Mouse (Mus musculus) neural tube, embryonic 15.5 days (tissue): Measurements from ENCODE around the gene Fhad1. TPM values are rescaled to one million over a fixed set of nuclear protein-coding genes. Genes with fewer than 3 reads are reported as not detected.

Experiments used
- ATAC-seq: fragments of 200-750 bp; cut with Nextera tagmentation; 2 replicates; pipeline ENCODE4 v1.8.0; 2017; ENCODE audit warnings: mild to moderate bottlenecking, moderate TSS enrichment, moderate library complexity; ENCODE audit not compliant: low FRiP score
- H3K27ac ChIP-seq: fragments of 300-500 bp; sonication (generic); replicated peaks from 2 replicates; pipeline ENCODE4 v1.5.1; 2015; ENCODE audit warnings: mild to moderate bottlenecking, inconsistent platforms
- H3K27me3 ChIP-seq: fragments of 300-500 bp; sonication (generic); replicated peaks from 2 replicates; pipeline ENCODE4 v1.6.1; 2015; ENCODE audit warnings: inconsistent platforms
- H3K36me3 ChIP-seq: fragments of 300-500 bp; sonication (generic); 2 replicates; pipeline ENCODE4 v1.6.1; 2015; ENCODE audit warnings: inconsistent platforms
- H3K4me1 ChIP-seq: fragments of 300-500 bp; sonication (generic); 2 replicates; pipeline ENCODE4 v1.6.1; 2015; ENCODE audit warnings: inconsistent platforms
- H3K4me2 ChIP-seq: fragments of 300-500 bp; sonication (generic); 2 replicates; pipeline ENCODE4 v1.6.1; 2015; ENCODE audit warnings: inconsistent platforms, mild to moderate bottlenecking, moderate library complexity
- H3K4me3 ChIP-seq: fragments of 300-500 bp; sonication (generic); replicated peaks from 2 replicates; pipeline ENCODE4 v1.5.1; 2015; ENCODE audit warnings: mild to moderate bottlenecking, inconsistent platforms
- H3K9ac ChIP-seq: fragments of 300-500 bp; sonication (generic); replicated peaks from 2 replicates; pipeline ENCODE4 v1.6.1; 2015; ENCODE audit warnings: mild to moderate bottlenecking, inconsistent platforms
- H3K9me3 ChIP-seq: fragments of 300-500 bp; sonication (generic); replicated peaks from 2 replicates; pipeline ENCODE4 v1.6.1; 2016; ENCODE audit warnings: inconsistent platforms
- WGBS: fragments of 180-500 bp; shearing (Covaris S2); methylation state at CpG from one replicate; pipeline ENCODE4 v1.1.7; 2015; ENCODE audit warnings: mixed read lengths; 5-methylcytosine and 5-hydroxymethylcytosine counted together
- polyA plus RNA-seq: library from polyadenylated mRNA; unstranded; fragments of >200 nt; fragmentation: Nextera tagmentation; extraction: Ambion mirVana; gene quantifications from 2 replicates; pipeline ENCODE4 v1.2.1, GENCODE M21; 2015

Gene Fhad1
- polyA plus RNA-seq, 1 experiment from 2014 or later, result 4.5 TPM

GRCm38 (mm10) chr4:142037897-142038296, 23.0 kb upstream of the Fhad1 start:
- Histone ChIP-seq H3K27me3 (no peaks in the 10 kb centered on the region), H3K36me3 (no peaks in the 10 kb centered on the region), H3K9ac (no peak overlapping the region), H3K4me2 (no peak overlapping the region), H3K4me3 (no peak overlapping the region), H3K27ac (no peak overlapping the region), H3K9me3 (no peaks in the 10 kb centered on the region), H3K4me1 (no peaks in the 10 kb centered on the region)
- 70% methylated on average over 4 of the region's 4 CpGs for WGBS
- ATAC-seq, result no peak

- no peak overlapping the region for H3K4me3 ChIP-seq
- H3K4me2 ChIP-seq, result no peak overlapping the region
- no peaks in the 10 kb centered on the region for H3K4me1 ChIP-seq
- H3K27ac ChIP-seq, result no peak overlapping the region
- H3K27me3 ChIP-seq, result no peaks in the 10 kb centered on the region
- WGBS, result 88% methylated on average over 13 of the region's 13 CpGs
- no peak for ATAC-seq
- no peak overlapping the region for H3K9ac ChIP-seq
- H3K9me3 ChIP-seq, result no peaks in the 10 kb centered on the region
- H3K36me3 ChIP-seq, result no peaks in the 10 kb centered on the region
Measured at GRCm38 (mm10) chr4:142028533-142028932, 13.7 kb upstream of the Fhad1 start.

- no peaks in the 10 kb centered on the region for H3K27me3 ChIP-seq
- H3K4me3 ChIP-seq, result no peak overlapping the region
- no peaks in the 10 kb centered on the region for H3K9me3 ChIP-seq
- no peak overlapping the region for H3K27ac ChIP-seq
- no peak for ATAC-seq
- 71% methylated on average over 2 of the region's 2 CpGs for WGBS
- no peaks in the 10 kb centered on the region for H3K4me1 ChIP-seq
- H3K4me2 ChIP-seq, result no peak overlapping the region
- no peaks in the 10 kb centered on the region for H3K36me3 ChIP-seq
- no peak overlapping the region for H3K9ac ChIP-seq
Measured at GRCm38 (mm10) chr4:142026965-142027364, 12.1 kb upstream of the Fhad1 start.

DNA sequence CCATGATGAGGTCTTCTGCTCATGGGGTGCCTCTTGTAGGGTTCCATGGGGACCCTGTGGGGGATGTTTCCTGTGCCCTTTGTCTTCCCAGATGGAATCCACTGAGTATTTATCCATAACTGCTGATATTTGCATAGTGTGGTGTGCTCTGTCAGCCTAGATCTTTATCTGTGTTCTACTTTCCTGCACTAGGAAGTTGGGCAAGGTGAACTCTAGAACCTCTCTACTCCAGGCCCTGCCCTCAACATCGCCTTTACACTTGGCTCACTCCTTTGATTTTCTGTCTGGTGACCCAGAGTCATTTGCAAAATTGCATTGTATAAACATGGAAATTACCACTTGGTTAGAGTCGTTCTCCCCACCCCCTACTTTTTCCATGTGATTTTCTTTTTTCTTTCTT, 9.7 kb upstream of the Fhad1 start:
- no peaks in the 10 kb centered on the region for H3K9me3 ChIP-seq
- H3K4me3 ChIP-seq, result no peak overlapping the region
- no peak overlapping the region for H3K4me2 ChIP-seq
- no peak overlapping the region for H3K9ac ChIP-seq
- no peaks in the 10 kb centered on the region for H3K27me3 ChIP-seq
- no peak for ATAC-seq
- WGBS, result 100% methylated on average over 2 of the region's 2 CpGs
- H3K27ac ChIP-seq, result no peak overlapping the region
- no peaks in the 10 kb centered on the region for H3K4me1 ChIP-seq
- no peaks in the 10 kb centered on the region for H3K36me3 ChIP-seq

DNA sequence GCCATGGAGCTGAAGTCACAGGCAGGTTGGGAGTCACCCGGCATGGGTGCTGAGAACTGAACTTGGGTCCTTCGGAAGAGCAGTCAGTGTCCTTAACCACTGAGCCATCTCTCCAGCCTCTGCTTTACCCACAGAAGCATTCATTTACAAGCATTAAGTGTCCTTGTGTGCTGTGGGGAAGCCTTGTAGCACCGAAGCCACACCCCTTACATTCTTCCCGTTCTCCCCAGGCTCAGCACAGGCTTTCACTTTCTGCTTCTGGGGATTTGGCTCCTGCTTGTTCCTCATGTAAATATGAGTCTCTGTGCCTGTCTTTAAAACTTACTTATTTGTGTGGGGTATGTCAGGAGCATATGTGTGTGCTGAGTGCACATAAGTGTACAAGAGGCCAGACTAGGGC, 8.3 kb upstream of the Fhad1 start:
- Histone ChIP-seq H3K27me3 (no peaks in the 10 kb centered on the region), H3K9ac (no peak overlapping the region), H3K27ac (no peak overlapping the region), H3K9me3 (no peaks in the 10 kb centered on the region), H3K4me3 (no peak overlapping the region), H3K36me3 (no peaks in the 10 kb centered on the region), H3K4me2 (no peak overlapping the region), H3K4me1 (no peaks in the 10 kb centered on the region)
- WGBS, result 82% methylated on average over 4 of the region's 4 CpGs
- ATAC-seq, result no peak

- Histone ChIP-seq H3K27ac (no peak overlapping the region), H3K4me1 (peaks cover 21% of the 10 kb centered on the region), H3K27me3 (peaks cover 8% of the 10 kb centered on the region; the same call in 1 of the 2 replicates), H3K4me2 (no peak overlapping the region), H3K4me3 (no peak overlapping the region), H3K36me3 (no peaks in the 10 kb centered on the region), H3K9ac (no peak overlapping the region), H3K9me3 (no peaks in the 10 kb centered on the region)
- ATAC-seq, result no peak
- WGBS, result 48% methylated on average over 15 of the region's 15 CpGs
Measured at GRCm38 (mm10) chr4:142017686-142018085, 2.8 kb upstream of the Fhad1 start.

- Histone ChIP-seq H3K4me1 (peaks cover 16% of the 10 kb centered on the region), H3K27me3 (no peaks in the 10 kb centered on the region; the same call in 1 of the 2 replicates), H3K9ac (no peak overlapping the region), H3K36me3 (no peaks in the 10 kb centered on the region), H3K4me2 (no peak overlapping the region), H3K4me3 (no peak overlapping the region), H3K27ac (no peak overlapping the region), H3K9me3 (no peaks in the 10 kb centered on the region)
- 93% methylated on average over 13 of the region's 13 CpGs for WGBS
- no peak for ATAC-seq
Measured at GRCm38 (mm10) chr4:142011236-142011635, 3.6 kb downstream of the Fhad1 start.

GRCm38 (mm10) chr4:142010441-142010840, 4.4 kb downstream of the Fhad1 start:
- Histone ChIP-seq H3K27me3 (no peaks in the 10 kb centered on the region), H3K9me3 (no peaks in the 10 kb centered on the region), H3K4me2 (no peak overlapping the region), H3K9ac (no peak overlapping the region), H3K36me3 (no peaks in the 10 kb centered on the region), H3K4me1 (peaks cover 15% of the 10 kb centered on the region), H3K4me3 (no peak overlapping the region), H3K27ac (no peak overlapping the region)
- 79% methylated on average over 7 of the region's 7 CpGs for WGBS
- no peak for ATAC-seq

GRCm38 (mm10) chr4:142008206-142008605, 6.7 kb downstream of the Fhad1 start:
- Histone ChIP-seq H3K4me3 (no peak overlapping the region), H3K36me3 (no peaks in the 10 kb centered on the region), H3K4me1 (peaks cover 6% of the 10 kb centered on the region), H3K27ac (no peak overlapping the region), H3K4me2 (no peak overlapping the region), H3K27me3 (no peaks in the 10 kb centered on the region), H3K9me3 (no peaks in the 10 kb centered on the region), H3K9ac (no peak overlapping the region)
- no peak for ATAC-seq
- 58% methylated on average over 11 of the region's 11 CpGs for WGBS

DNA sequence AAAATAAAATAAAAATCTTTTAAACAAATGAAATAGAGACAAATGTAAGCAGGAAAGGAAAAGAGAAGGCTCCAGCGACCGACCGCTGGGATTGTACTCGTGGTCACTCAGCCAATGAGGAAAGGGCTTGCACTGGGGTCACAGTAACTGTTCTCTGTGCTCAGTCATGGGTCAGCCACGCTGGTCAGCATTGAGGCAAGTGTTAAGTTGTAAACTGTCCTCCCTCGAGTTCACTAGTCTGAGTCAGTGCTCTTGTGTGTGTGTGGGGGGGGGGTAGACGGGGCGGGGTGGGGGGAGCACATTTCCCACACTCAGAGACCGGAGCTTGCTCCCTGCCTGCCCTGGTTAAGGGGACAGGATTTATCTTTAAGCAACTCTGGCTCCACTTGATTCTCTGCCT, 14.3 kb downstream of the Fhad1 start:
- no peaks in the 10 kb centered on the region for H3K27me3 ChIP-seq
- ATAC-seq, result no peak
- H3K36me3 ChIP-seq, result no peaks in the 10 kb centered on the region
- no peaks in the 10 kb centered on the region for H3K9me3 ChIP-seq
- 62% methylated on average over 9 of the region's 9 CpGs for WGBS
- H3K4me2 ChIP-seq, result no peak overlapping the region
- H3K4me1 ChIP-seq, result peaks cover 13% of the 10 kb centered on the region
- no peak overlapping the region for H3K9ac ChIP-seq
- no peak overlapping the region for H3K27ac ChIP-seq
- H3K4me3 ChIP-seq, result no peak overlapping the region

DNA sequence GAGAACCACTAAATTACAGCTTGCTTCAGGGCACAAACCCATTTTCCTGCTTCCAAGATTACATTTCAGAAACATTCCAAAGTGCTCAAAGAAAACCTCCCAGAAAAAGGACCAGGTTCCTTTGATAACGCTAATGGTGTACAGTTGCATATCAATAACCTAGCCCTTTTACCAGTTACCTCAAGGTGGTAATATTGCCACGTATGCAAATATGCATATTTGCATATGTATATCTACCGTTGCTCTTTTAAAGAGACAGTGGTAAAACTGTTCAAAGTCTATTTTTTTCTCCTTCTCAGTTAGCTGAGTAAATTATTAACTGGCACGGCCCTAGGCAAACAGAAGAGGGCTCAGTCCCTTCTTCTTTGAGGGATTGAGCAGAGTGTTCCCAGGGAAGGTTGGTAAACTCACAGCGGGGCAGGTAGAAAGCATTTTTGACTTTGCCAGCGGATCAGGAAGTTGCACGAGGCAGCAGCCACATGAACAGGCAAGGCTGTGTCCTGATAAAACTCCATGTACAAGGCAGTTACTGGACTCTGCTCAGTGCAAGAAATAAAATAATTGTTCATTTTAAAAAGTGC, 15.3 kb downstream of the Fhad1 start:
- WGBS, result 55% methylated on average over 7 of the region's 7 CpGs
- ATAC-seq, result no peak
- Histone ChIP-seq H3K4me2 (no peak overlapping the region), H3K27ac (no peak overlapping the region), H3K9me3 (no peaks in the 10 kb centered on the region), H3K4me3 (no peak overlapping the region), H3K36me3 (no peaks in the 10 kb centered on the region), H3K9ac (no peak overlapping the region), H3K27me3 (no peaks in the 10 kb centered on the region), H3K4me1 (peaks cover 12% of the 10 kb centered on the region; the same call in 1 of the 2 replicates)

- H3K27me3 ChIP-seq, result no peaks in the 10 kb centered on the region
- peak overlapping the region; percentile 37; the same call in 1 of the 2 replicates for H3K27ac ChIP-seq
- peak; percentile 89 for ATAC-seq
- peak overlapping the region; percentile 42 for H3K4me3 ChIP-seq
- H3K36me3 ChIP-seq, result no peaks in the 10 kb centered on the region
- WGBS, result 26% methylated on average over 11 of the region's 11 CpGs
- H3K9me3 ChIP-seq, result no peaks in the 10 kb centered on the region
- H3K4me1 ChIP-seq, result peaks cover 12% of the 10 kb centered on the region; the same call in 1 of the 2 replicates
- H3K4me2 ChIP-seq, result peak overlapping the region; percentile 60
- H3K9ac ChIP-seq, result peak overlapping the region; percentile 41
Measured at GRCm38 (mm10) chr4:141998282-141998821, 16.5 kb downstream of the Fhad1 start.
